Mouse (Mus musculus) hindbrain, embryonic 11.5 days (tissue): ENCODE results near the gene Slc40a1. TPM values are rescaled to one million over a fixed set of nuclear protein-coding genes. Genes with fewer than 3 reads are reported as not detected.

ENCODE experiments used
- ATAC-seq: fragments of 200-750 bp; cut with Nextera tagmentation; 2 replicates; pipeline ENCODE4 v1.8.0; 2017; ENCODE audit warnings: mild to moderate bottlenecking, moderate TSS enrichment, moderate library complexity; ENCODE audit not compliant: low FRiP score
- DNase-seq: peaks from one replicate; pipeline ENCODE4 v3.0.0-alpha.2; 2015; ENCODE audit warnings: low spot score
- H3K27ac ChIP-seq: fragments of 300-500 bp; sonication (generic); 2 replicates; pipeline ENCODE4 v1.5.1; 2014; ENCODE audit warnings: mild to moderate bottlenecking, low read depth, low read length
- H3K27me3 ChIP-seq: fragments of 300-500 bp; sonication (generic); 2 replicates; pipeline ENCODE4 v1.6.1; 2014; ENCODE audit warnings: mild to moderate bottlenecking, low read length, moderate library complexity, mixed read lengths; ENCODE audit not compliant: control insufficient read depth, insufficient read depth
- H3K36me3 ChIP-seq: fragments of 300-500 bp; sonication (generic); 2 replicates; pipeline ENCODE4 v1.6.1; 2014; ENCODE audit warnings: mild to moderate bottlenecking, low read length, moderate library complexity, mixed read lengths; ENCODE audit not compliant: control insufficient read depth, insufficient read depth
- H3K4me1 ChIP-seq: fragments of 300-500 bp; sonication (generic); replicated peaks from 2 replicates; pipeline ENCODE4 v1.6.1; 2014; ENCODE audit warnings: low read length, mixed read lengths; ENCODE audit not compliant: control insufficient read depth, insufficient read depth
- H3K4me2 ChIP-seq: fragments of 300-500 bp; sonication (generic); replicated peaks from 2 replicates; pipeline ENCODE4 v1.6.1; 2014; ENCODE audit warnings: mild to moderate bottlenecking, low read depth, low read length
- H3K4me3 ChIP-seq: fragments of 300-500 bp; sonication (generic); 2 replicates; pipeline ENCODE4 v1.5.1; 2014; ENCODE audit warnings: low read depth, low read length
- H3K9ac ChIP-seq: fragments of 300-500 bp; sonication (generic); 2 replicates; pipeline ENCODE4 v1.6.1; 2014; ENCODE audit warnings: low read depth, low read length
- H3K9me3 ChIP-seq: fragments of 300-500 bp; sonication (generic); 2 replicates; pipeline ENCODE4 v1.6.1; 2016; ENCODE audit warnings: low read length; ENCODE audit not compliant: control insufficient read depth
- whole genome bisulfite sequencing: fragments of 180-500 bp; shearing (Covaris S2); extraction: QIAGEN DNeasy Blood & Tissue Kit; methylation state at CpG from one replicate; pipeline ENCODE4 v1.1.7; 2014; 5-methylcytosine and 5-hydroxymethylcytosine counted together
- polyA plus RNA-seq: library from polyadenylated mRNA; unstranded; fragments of >200 nt; fragmentation: Nextera tagmentation; extraction: Ambion mirVana; gene quantifications from 2 replicates; pipeline ENCODE4 v1.2.1, GENCODE M21; 2014

Gene Slc40a1
- polyA plus RNA-seq, 1 experiment from 2014 or later, result 17.4 TPM

GRCm38 (mm10) chr1:45876450-45877198 is 49.7 kb downstream of the Slc40a1 start:
- WGBS, result 87% methylated on average over 6 of the region's 6 CpGs
- no peak for ATAC-seq
- H3K4me1 ChIP-seq, result no peaks in the 10 kb centered on the region
- H3K9ac ChIP-seq, result no peak overlapping the region
- H3K4me3 ChIP-seq, result no peak overlapping the region
- no peaks in the 10 kb centered on the region for H3K27me3 ChIP-seq
- H3K4me2 ChIP-seq, result no peak overlapping the region
- no peaks in the 10 kb centered on the region for H3K36me3 ChIP-seq
- no peak for DNase-seq
- no peaks in the 10 kb centered on the region for H3K9me3 ChIP-seq
- no peak overlapping the region for H3K27ac ChIP-seq

- no peaks in the 10 kb centered on the region for H3K36me3 ChIP-seq
- H3K27ac ChIP-seq, result no peak overlapping the region
- H3K4me2 ChIP-seq, result no peak overlapping the region
- ATAC-seq (no peak), DNase-seq (no peak)
- H3K9me3 ChIP-seq, result no peaks in the 10 kb centered on the region
- no peaks in the 10 kb centered on the region for H3K27me3 ChIP-seq
- no peak overlapping the region for H3K9ac ChIP-seq
- WGBS, result 75% methylated on average over 2 of the region's 2 CpGs
- no peaks in the 10 kb centered on the region for H3K4me1 ChIP-seq
- H3K4me3 ChIP-seq, result no peak overlapping the region
Observed at GRCm38 (mm10) chr1:45875640-45876039, 50.7 kb downstream of the Slc40a1 start.

- Histone ChIP-seq H3K9me3 (no peaks in the 10 kb centered on the region), H3K9ac (no peak overlapping the region), H3K27ac (no peak overlapping the region), H3K27me3 (no peaks in the 10 kb centered on the region), H3K4me3 (no peak overlapping the region), H3K4me1 (no peaks in the 10 kb centered on the region), H3K36me3 (no peaks in the 10 kb centered on the region), H3K4me2 (no peak overlapping the region)
- ATAC-seq (no peak), DNase-seq (no peak)
- WGBS, result 87% methylated on average over 2 of the region's 2 CpGs
Observed at GRCm38 (mm10) chr1:45873250-45873649, 53.1 kb downstream of the Slc40a1 start.

- DNase-seq (no peak), ATAC-seq (no peak)
- H3K4me2 ChIP-seq, result no peak overlapping the region
- no peaks in the 10 kb centered on the region for H3K4me1 ChIP-seq
- no peaks in the 10 kb centered on the region for H3K36me3 ChIP-seq
- 78% methylated on average over 3 of the region's 3 CpGs for whole genome bisulfite sequencing
- no peak overlapping the region for H3K27ac ChIP-seq
- H3K4me3 ChIP-seq, result no peak overlapping the region
- H3K9me3 ChIP-seq, result no peaks in the 10 kb centered on the region
- H3K27me3 ChIP-seq, result no peaks in the 10 kb centered on the region
- H3K9ac ChIP-seq, result no peak overlapping the region
Observed at GRCm38 (mm10) chr1:45868479-45869137, 57.7 kb downstream of the Slc40a1 start.

GRCm38 (mm10) chr1:45868050-45868449 is 58.3 kb downstream of the Slc40a1 start:
- 76% methylated on average over 1 of the region's 1 CpGs for WGBS
- H3K4me2 ChIP-seq, result no peak overlapping the region
- no peaks in the 10 kb centered on the region for H3K27me3 ChIP-seq
- DNase-seq (no peak), ATAC-seq (no peak)
- H3K36me3 ChIP-seq, result no peaks in the 10 kb centered on the region
- H3K27ac ChIP-seq, result no peak overlapping the region
- H3K4me1 ChIP-seq, result no peaks in the 10 kb centered on the region
- no peak overlapping the region for H3K9ac ChIP-seq
- no peak overlapping the region for H3K4me3 ChIP-seq
- H3K9me3 ChIP-seq, result no peaks in the 10 kb centered on the region

- no peak for ATAC-seq
- Histone ChIP-seq H3K4me2 (no peak overlapping the region), H3K9me3 (no peaks in the 10 kb centered on the region), H3K4me1 (no peaks in the 10 kb centered on the region), H3K27me3 (no peaks in the 10 kb centered on the region), H3K9ac (no peak overlapping the region), H3K27ac (no peak overlapping the region), H3K4me3 (no peak overlapping the region), H3K36me3 (no peaks in the 10 kb centered on the region)
- DNase-seq, result no peak
- WGBS, result 76% methylated on average over 3 of the region's 3 CpGs
Observed at GRCm38 (mm10) chr1:45866288-45867018, 59.9 kb downstream of the Slc40a1 start.

- Histone ChIP-seq H3K4me2 (no peak overlapping the region), H3K36me3 (no peaks in the 10 kb centered on the region), H3K9me3 (no peaks in the 10 kb centered on the region), H3K27ac (no peak overlapping the region), H3K9ac (no peak overlapping the region), H3K4me3 (no peak overlapping the region), H3K4me1 (no peaks in the 10 kb centered on the region), H3K27me3 (no peaks in the 10 kb centered on the region)
- ATAC-seq (no peak), DNase-seq (no peak)
- WGBS, result 67% methylated on average over 5 of the region's 5 CpGs
Observed at GRCm38 (mm10) chr1:45865727-45866126, 60.6 kb downstream of the Slc40a1 start.

- no peak overlapping the region for H3K9ac ChIP-seq
- H3K4me3 ChIP-seq, result no peak overlapping the region
- 63% methylated on average over 1 of the region's 1 CpGs for WGBS
- no peaks in the 10 kb centered on the region for H3K4me1 ChIP-seq
- DNase-seq, result no peak
- no peaks in the 10 kb centered on the region for H3K27me3 ChIP-seq
- no peaks in the 10 kb centered on the region for H3K9me3 ChIP-seq
- no peak for ATAC-seq
- H3K27ac ChIP-seq, result no peak overlapping the region
- H3K36me3 ChIP-seq, result no peaks in the 10 kb centered on the region
- H3K4me2 ChIP-seq, result no peak overlapping the region
Observed at GRCm38 (mm10) chr1:45865316-45865715, 61.0 kb downstream of the Slc40a1 start.
